Mouse (Mus musculus): ENCODE data around the gene Hoxd4.

The Hoxd4 gene

DNA sequence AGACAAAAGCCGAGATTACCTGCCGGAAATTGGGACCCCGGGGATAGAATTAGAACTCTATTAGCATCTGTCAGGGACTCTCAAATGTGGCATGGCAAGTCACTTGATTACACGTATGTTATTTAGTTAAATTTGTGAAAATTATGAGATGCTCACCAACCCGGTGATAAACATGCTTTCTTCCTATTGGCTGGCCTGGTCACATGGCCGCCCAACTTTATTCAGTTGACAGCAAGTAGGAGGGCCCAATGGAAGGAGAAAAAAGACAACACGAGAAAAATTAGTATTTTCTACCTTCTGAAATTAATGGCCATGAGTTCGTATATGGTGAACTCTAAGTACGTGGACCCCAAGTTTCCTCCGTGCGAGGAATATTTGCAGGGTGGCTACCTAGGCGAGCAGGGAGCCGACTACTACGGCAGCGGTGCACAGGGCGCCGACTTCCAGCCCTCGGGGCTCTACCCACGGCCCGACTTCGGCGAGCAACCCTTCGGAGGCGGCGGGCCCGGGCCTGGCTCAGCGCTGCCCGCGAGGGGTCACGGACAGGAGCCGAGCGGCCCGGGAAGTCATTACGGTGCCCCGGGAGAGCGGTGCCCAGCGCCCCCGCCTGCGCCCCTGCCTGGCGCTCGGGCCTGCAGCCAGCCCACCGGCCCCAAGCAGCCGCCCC lies 15.4 kb downstream of the Hoxd4 start:
- DNase-seq (ENCODE audit: low read depth, low spot score): no peak

GRCm38 (mm10) chr2:74727640-74728302 lies 16.0 kb downstream of the Hoxd4 start:
- no peak for DNase-seq (ENCODE audit: low read depth, low spot score)

DNA sequence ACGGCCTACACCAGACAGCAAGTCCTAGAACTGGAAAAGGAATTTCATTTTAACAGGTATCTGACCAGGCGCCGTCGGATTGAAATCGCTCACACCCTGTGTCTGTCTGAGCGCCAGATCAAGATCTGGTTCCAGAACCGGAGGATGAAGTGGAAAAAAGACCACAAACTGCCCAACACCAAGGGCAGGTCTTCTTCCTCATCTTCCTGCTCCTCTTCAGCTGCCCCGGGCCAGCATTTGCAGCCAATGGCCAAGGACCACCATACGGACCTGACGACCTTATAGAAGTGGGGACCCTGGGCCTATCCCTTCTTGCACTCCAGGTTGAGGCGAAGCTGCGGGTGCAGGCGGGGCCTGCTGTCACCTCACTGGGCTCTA lies 16.6 kb downstream of the Hoxd4 start:
- no peak for DNase-seq (ENCODE audit: low read depth, low spot score)

DNA sequence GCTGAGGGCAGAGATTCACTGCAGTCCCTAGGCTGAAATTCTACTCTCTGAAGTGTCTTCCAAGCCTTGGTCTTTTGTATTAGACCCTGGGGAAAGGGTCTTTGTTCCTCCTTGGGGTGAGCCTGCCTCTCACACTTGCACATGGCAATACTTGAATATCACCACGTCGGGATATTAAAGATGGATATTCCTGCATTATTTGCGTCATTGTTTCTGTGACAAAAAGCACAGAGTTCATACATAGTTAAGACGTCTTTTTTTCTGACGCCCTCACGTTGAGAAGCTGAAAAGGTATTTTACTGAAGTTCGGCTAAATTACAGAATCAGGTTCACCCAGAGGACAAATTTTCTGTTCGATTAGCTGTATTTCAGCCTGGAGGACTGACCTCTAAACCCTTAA lies 18.6 kb downstream of the Hoxd4 start:
- no peak for DNase-seq (ENCODE audit: low read depth, low spot score)

GRCm38 (mm10) chr2:74731055-74731454 lies 19.3 kb downstream of the Hoxd4 start:
- no peak for DNase-seq (ENCODE audit: low read depth, low spot score)

DNA sequence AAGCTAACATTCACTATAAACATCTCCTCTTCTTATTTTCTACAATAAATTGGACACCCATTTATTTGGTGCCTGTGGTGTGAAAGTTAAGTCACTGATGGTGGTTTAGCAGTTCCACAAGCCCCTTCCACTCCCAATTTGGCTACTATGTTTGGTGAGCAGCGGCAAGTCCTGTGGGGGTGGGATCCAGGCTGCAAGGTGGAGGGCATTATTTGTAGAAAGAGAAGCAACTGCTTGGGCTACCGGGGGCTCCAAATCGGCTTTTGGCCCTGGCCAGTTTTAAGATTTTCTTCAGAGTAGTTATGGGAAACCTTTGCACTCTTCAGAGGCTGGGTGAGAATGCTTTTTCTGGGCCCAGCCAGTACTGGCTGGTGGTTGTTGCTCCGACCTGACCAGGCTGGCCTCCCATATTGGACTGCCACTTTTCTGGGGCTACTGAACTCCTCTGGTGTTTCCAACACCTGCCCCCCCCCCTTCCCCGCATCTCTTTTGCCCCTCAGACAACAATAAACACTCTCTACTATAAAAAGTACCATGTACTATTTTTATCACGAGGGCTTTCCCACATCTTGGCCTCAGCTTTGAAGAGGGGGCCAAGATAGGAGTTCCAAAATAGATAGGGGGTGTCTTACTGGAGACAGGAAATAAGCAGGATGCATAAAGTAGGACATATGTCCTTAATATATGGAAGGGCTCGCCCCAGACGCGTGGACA lies 20.2 kb downstream of the Hoxd4 start:
- DNase-seq (ENCODE audit: low read depth, low spot score): no peak

- no peak for DNase-seq (ENCODE audit: low read depth, low spot score)
Observed at GRCm38 (mm10) chr2:74732513-74733316, 21.0 kb downstream of the Hoxd4 start.

- no peak for DNase-seq (ENCODE audit: low read depth, low spot score)
Observed at GRCm38 (mm10) chr2:74733317-74733661, 21.6 kb downstream of the Hoxd4 start.

DNA sequence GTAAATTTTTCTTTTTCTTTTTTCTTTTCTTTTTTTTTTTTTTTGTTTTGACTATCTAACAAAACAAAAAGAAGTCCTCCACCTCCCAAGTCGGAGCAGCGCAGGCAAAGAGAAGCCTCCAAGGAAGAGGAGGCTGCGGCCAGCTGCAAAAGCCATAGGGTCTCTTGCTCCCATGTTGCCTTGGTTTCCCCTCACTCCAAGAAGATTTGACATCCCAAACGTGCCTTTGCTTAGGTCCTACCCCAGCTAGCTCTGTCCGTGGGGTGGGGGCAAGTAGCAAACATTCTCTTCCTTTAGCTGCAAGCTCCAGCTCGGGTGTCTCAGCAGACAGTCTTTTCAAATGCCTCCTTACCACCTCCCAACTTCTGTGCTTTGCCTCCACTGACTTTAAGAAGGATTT lies 22.0 kb downstream of the Hoxd4 start:
- no peak for DNase-seq (ENCODE audit: low read depth, low spot score)

DNA sequence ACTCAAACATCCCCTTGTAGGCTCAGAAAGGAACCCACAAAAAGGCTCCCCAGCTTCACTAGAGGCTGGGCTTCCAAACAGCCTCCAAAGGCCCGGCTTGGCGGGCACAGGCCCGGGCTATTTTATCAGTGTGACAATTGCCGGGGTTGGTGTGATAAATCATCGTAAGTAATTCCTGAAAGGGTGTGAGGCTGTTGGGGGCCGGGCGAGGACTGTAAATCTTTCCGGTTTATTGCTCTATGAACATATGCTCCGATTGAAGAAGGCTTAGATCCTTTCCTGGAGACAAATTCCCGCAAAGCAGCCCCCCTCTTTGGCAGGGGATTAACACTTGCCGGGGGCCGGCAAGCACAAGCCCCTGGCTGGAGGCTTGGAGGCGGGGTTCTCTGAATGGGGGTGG lies 22.7 kb downstream of the Hoxd4 start:
- DNase-seq (ENCODE audit: low read depth, low spot score): no peak

DNA sequence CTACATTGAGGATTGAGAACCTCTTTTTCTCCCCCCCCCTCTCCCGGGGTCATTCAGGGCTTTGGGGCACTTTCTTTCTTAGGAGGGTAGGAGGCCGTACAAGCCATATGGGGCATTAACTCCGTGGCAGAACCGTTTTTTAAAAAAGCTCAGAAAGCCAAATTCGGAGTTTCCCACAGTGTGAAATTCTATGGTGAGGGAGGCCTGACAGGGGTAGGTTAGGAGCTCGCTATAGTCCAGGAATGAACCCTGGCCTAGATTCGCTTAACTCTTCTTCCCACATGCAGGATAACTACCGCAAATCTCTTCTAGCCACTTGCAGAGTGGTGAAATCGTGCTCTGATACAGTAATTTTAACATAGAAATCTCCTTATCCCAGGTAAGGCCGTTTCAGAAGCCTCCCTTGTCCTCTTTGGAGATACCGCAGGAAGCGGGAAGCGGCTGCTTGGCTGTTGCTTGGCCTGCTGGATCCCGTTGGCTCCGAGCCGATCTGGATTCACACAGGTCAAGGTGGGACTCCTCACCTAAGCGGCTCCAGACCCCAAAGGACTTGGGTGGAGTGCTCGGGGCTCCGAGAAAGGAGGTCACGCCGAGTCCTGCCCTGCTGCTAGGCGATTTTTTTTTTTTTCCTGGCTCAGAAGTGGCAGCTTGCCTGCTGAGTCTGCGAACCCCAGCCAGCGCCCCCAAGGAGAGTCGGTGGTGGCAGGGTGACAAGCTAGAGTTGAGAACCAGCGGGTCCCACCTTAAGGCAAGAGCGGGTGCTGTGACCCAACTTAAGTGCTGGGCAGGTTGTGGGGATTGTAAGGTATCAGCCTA lies 23.5 kb downstream of the Hoxd4 start:
- DNase-seq (ENCODE audit: low read depth, low spot score): no peak

GRCm38 (mm10) chr2:74735851-74736687 lies 24.3 kb downstream of the Hoxd4 start:
- DNase-seq (ENCODE audit: low read depth, low spot score): no peak

GRCm38 (mm10) chr2:74736688-74737577 lies 25.2 kb downstream of the Hoxd4 start:
- no peak for DNase-seq (ENCODE audit: low read depth, low spot score)

DNA sequence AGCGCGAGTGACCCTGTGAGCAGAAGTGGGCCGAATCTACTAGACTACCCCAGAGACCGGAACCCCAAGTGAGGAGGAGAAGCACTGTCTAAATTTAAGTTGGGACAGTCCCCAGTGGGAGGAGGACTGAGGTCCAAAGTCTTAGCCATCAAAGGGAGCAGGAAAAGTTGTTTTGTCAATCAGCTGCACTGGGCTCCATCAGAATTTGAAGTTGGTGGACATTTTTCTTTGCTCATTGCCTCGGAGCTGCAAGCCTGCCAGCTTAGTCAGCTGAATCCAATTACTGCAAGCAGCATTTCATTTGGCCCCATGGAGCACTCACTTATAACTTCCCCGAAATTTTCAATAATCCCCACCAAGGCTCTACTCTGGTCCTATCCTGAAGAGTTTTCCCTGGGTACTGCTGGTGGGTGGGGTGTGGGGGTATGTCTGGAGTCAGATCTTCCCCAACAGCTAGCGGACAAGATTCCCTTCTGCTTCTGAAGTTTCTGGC lies 25.9 kb downstream of the Hoxd4 start:
- DNase-seq (ENCODE audit: low read depth, low spot score): no peak

DNA sequence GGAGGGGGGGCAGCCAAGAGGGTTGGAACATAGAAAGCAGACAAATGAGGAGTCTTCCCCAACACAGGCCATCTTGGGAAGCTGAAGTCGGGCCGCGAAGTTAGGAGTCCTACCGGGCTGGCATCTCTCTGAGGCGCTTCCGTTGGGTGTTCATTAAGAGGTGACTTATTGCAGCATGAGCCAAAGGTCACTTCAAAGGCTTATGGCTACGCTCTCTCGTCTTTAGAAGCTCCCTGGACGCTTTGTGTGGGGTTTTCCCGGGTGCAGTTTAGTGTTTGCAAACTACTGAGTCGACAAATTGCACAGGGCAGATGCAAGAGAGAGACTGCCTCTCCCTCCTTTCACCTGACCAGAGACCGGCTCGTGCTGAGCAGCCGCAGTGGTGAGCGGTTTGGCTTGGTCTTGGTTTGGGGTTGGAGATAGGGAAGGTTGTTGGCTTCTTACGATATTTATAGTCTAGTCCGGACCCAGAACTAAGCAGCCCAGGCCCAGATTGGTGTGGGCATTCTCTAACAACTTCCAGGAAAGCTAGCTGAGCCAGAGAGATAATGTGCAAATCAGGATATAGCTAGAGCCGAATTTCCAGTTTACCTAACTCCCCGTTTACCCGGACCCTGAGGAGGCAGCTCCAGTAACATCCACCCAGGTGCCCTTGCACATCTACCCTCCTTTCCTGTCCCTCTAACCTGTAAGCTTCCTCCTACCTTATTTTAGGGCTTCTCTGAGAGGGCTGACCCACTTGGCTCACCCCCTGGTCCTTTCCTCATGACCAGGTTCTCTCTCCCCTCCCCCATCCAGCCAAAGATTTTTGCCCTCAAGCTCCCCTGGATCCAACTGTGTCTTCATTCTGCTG lies 27.1 kb downstream of the Hoxd4 start:
- no peak for DNase-seq (ENCODE audit: low read depth, low spot score)

DNA sequence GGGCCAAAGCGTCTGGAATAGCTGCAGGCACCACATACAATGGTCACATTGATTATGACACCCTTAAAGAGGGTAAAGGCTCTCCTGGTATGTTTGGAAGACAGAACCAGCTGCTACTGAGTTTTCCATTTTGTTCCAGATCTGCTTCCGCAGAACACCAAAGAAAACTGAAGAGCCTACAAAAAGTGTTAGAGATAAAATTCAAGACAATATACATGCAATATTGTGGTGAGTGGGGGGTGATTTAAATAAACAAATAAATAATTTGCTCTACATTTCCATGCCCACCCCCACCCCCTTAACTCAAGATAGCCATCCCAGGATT lies 27.7 kb downstream of the Hoxd4 start:
- DNase-seq (ENCODE audit: low read depth, low spot score): no peak

DNA sequence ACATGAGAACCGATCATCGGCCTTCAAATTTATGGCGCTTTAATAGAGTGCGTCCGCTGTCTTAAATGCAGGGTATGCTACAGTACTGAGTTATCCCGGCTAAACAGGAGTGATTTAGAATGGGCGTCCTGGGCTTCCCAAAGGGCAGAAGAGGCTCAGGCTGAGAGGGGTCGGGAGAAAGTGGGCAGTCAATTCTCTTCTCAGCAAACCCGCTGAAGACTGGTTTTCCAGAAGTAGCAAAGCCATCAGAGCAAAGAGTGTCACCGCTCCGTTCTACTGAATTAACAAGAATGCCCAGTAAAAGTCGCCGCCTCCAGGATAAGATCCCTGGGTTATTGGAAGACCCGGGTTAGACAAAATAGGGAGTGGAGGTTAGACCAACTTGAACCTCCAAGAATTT lies 28.1 kb downstream of the Hoxd4 start:
- DNase-seq (ENCODE audit: low read depth, low spot score): no peak

GRCm38 (mm10) chr2:74740311-74741091 lies 28.8 kb downstream of the Hoxd4 start:
- DNase-seq (ENCODE audit: low read depth, low spot score): no peak
